Mouse (Mus musculus) liver, embryonic 11.5 days (tissue): Measurements from ENCODE around the gene Cdkn2d. TPM values are rescaled to one million over a fixed set of nuclear protein-coding genes. Genes with fewer than 3 reads are reported as not detected.
A peak's percentile ranks its signal among the peaks of the same experiment; 100 is the strongest.
"Not testable (repeated sequence)": the region's sequence is repeated elsewhere in the genome, so short reads cannot be mapped to it uniquely, and the experiment has no call there.

Experiments
- ATAC-seq: fragments of 200-750 bp; cut with Nextera tagmentation; replicated peaks from 2 replicates; pipeline ENCODE4 v1.8.0; 2017; ENCODE audit warnings: moderate number of reproducible peaks, mild to moderate bottlenecking, moderate TSS enrichment, moderate library complexity; ENCODE audit not compliant: low FRiP score
- DNase-seq: peaks from one replicate; pipeline ENCODE4 v3.0.0-alpha.2; 2017; ENCODE audit warnings: low spot score
- H3K27ac ChIP-seq: fragments of 300-500 bp; sonication (generic); 2 replicates; pipeline ENCODE4 v1.5.1; 2014; ENCODE audit warnings: mild to moderate bottlenecking, low read depth, low read length, control low read depth
- H3K27me3 ChIP-seq: fragments of 300-500 bp; sonication (generic); replicated peaks from 2 replicates; pipeline ENCODE4 v1.6.1; 2014; ENCODE audit warnings: low read length, mixed read lengths; ENCODE audit not compliant: control insufficient read depth, insufficient read depth
- H3K36me3 ChIP-seq: fragments of 300-500 bp; sonication (generic); 2 replicates; pipeline ENCODE4 v1.6.1; 2014; ENCODE audit warnings: mild to moderate bottlenecking, low read length, moderate library complexity, mixed read lengths; ENCODE audit not compliant: control insufficient read depth, insufficient read depth
- H3K4me1 ChIP-seq: fragments of 300-500 bp; sonication (generic); replicated peaks from 2 replicates; pipeline ENCODE4 v1.6.1; 2014; ENCODE audit warnings: low read length, mixed read lengths; ENCODE audit not compliant: control insufficient read depth, insufficient read depth
- H3K4me2 ChIP-seq: fragments of 300-500 bp; sonication (generic); 2 replicates; pipeline ENCODE4 v1.6.1; 2014; ENCODE audit warnings: mild to moderate bottlenecking, control low read depth, moderate library complexity
- H3K4me3 ChIP-seq: fragments of 300-500 bp; sonication (generic); 2 replicates; pipeline ENCODE4 v1.5.1; 2014; ENCODE audit warnings: low read depth, low read length, control low read depth
- H3K9ac ChIP-seq: fragments of 300-500 bp; sonication (generic); 2 replicates; pipeline ENCODE4 v1.6.1; 2014; ENCODE audit warnings: low read depth, low read length, control low read depth
- H3K9me3 ChIP-seq: fragments of 300-500 bp; sonication (generic); 2 replicates; pipeline ENCODE4 v1.6.1; 2016; ENCODE audit warnings: low read length, inconsistent platforms, mixed read lengths; ENCODE audit not compliant: control insufficient read depth
- WGBS: fragments of 180-500 bp; shearing (Covaris S2); extraction: QIAGEN DNeasy Blood & Tissue Kit; methylation state at CpG from one replicate; pipeline ENCODE4 v1.1.7; 2014; 5-methylcytosine and 5-hydroxymethylcytosine counted together
- polyA plus RNA-seq: library from polyadenylated mRNA; unstranded; fragments of >200 nt; fragmentation: Nextera tagmentation; extraction: Ambion mirVana; gene quantifications from 2 replicates; pipeline ENCODE4 v1.2.1, GENCODE M21; 2014

The Cdkn2d gene
- polyA plus RNA-seq, 1 experiment from 2014 or later = 48.2 TPM

DNA sequence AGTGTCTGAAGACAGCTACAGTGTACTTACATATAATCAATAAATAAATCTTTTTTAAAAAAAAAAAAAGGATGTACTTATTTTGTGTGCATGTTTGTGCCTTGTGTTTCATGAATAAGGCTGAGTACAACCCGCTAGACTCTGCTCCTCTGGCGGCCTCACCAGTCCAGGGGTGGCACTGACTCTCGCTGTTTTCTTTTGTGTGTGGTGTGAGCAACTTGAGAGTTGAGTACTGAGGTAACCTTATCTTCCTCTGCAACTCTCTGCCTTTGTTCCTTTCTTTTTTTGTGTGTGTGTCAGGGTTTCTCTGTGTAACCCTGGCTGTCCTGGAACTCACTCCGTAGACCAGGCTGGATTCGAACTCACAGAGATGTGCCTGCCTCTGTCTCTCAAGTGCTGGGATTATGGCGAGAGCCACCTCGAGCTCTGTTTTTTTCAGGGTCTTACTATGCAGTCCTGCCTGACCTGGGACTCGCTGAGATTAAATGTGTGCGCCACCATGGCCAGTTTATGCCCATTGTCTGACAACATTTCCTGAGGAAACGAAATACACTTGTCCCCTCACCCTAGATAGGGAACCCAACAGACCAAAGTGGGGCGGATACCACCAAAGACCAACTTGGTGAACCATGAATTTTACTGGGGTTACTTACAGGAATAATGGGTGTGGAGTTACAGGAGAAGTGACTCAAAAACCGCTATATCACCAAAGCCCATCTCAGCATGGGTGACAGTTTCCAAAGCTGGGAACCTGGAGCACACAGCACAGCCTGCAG, 40.3 kb upstream of the Cdkn2d start:
- ATAC-seq = no peak
- H3K4me2 ChIP-seq = no peak overlapping the region; the same call in 1 of the 2 replicates
- 0 out of 2 replicates have a peak overlapping the region, but pooled peaks have one; percentile 38 for H3K27ac ChIP-seq
- H3K36me3 ChIP-seq = peaks cover 3% of the 10 kb centered on the region; the same call in 1 of the 2 replicates
- no peaks in the 10 kb centered on the region for H3K27me3 ChIP-seq
- H3K4me3 ChIP-seq = no peak overlapping the region
- no peak overlapping the region for H3K9ac ChIP-seq
- no peak for DNase-seq
- 59% methylated on average over 12 of the region's 12 CpGs for WGBS
- H3K9me3 ChIP-seq = no peaks in the 10 kb centered on the region
- peaks cover 25% of the 10 kb centered on the region for H3K4me1 ChIP-seq

DNA sequence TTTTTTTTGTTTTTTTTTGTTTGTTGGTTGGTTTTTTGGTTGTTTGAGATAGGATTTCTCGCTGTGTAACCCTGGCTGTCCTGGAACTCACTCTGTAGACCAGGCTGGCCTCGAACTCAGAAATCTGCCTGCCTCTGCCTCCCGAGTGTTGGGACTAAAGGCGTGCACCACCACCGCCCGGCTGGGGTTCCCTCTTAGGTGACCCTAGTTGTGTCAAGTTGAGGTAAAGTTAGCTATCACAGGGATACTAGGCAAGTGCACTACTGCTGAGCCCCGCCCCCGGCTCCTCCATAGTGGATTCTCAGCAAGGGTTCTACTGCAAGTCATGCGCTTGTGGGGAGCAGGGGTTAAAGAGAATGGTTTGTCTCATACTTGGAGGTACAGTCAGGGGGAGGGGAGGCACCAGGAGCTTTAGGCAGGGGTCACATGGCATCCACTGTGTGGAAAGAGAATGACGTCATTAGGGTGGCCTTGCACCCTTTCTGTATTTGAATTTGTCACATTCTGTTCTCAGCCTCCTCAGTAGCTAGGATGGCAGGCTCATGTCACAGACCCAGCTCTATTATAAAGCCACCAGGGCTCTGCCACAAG, 38.6 kb upstream of the Cdkn2d start:
- no peak overlapping the region for H3K4me3 ChIP-seq
- ATAC-seq (no peak), DNase-seq (no peak)
- no peak overlapping the region for H3K9ac ChIP-seq
- H3K4me2 ChIP-seq = no peak overlapping the region
- no peak overlapping the region for H3K27ac ChIP-seq
- no peaks in the 10 kb centered on the region for H3K36me3 ChIP-seq
- WGBS = 87% methylated on average over 10 of the region's 10 CpGs
- H3K9me3 ChIP-seq = no peaks in the 10 kb centered on the region
- no peaks in the 10 kb centered on the region for H3K27me3 ChIP-seq
- H3K4me1 ChIP-seq = peaks cover 25% of the 10 kb centered on the region

DNA sequence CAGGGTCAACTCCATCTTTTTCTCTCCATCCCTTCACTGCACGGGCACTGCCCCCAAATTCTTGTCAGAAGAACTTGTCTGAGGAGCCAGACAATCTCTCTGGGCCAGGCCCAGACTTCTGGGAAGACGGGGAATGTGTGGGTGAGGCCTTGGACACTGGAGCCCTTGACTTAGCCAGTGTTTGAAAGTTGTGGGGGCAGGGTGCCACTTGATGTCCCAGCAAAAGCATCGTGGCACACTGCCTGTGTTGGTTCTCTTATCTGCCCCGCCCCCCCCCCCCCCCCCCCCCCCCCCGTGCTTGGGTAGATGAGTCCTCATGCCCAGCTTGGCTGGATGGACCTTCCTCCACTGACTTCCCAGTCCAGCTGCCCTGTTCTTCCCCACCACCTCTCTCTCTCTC, 37.8 kb upstream of the Cdkn2d start:
- no peak for DNase-seq
- no peak overlapping the region for H3K4me2 ChIP-seq
- no peak overlapping the region for H3K27ac ChIP-seq
- no peaks in the 10 kb centered on the region for H3K36me3 ChIP-seq
- H3K9ac ChIP-seq = no peak overlapping the region
- H3K9me3 ChIP-seq = no peaks in the 10 kb centered on the region
- no peak for ATAC-seq
- WGBS = 43% methylated on average over 3 of the region's 5 CpGs
- no peaks in the 10 kb centered on the region for H3K27me3 ChIP-seq
- no peak overlapping the region for H3K4me3 ChIP-seq
- peaks cover 25% of the 10 kb centered on the region for H3K4me1 ChIP-seq

DNA sequence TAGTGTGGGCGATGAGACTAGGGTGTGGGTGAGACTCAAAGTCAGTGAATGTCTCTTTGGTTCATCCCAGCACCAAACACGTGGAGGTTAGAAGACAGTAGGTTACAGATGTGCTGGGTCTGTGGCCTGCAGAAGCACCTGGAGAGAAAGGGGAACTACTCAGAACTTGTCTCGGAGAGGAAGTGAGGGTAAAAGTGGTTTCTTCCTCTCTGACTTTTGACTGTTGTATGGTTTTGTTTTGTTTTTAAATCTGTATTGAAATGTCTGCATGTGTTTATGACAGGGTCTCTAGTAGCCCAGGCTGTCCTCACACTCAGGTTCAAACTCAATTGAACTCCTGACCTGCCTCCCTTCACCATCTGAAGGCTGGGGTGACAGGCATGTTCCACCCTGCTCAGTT, 36.8 kb upstream of the Cdkn2d start:
- no peak overlapping the region for H3K27ac ChIP-seq
- DNase-seq = no peak
- H3K4me1 ChIP-seq = peaks cover 31% of the 10 kb centered on the region

GRCm38 (mm10) chr9:21327569-21327968, 36.4 kb upstream of the Cdkn2d start:
- peaks cover 30% of the 10 kb centered on the region for H3K4me1 ChIP-seq
- ATAC-seq = no peak

More for the DNA sequence above, 36.8 kb upstream of the Cdkn2d start:
- no peak overlapping the region for H3K4me2 ChIP-seq
- H3K9ac ChIP-seq = no peak overlapping the region
- H3K4me3 ChIP-seq = no peak overlapping the region
- no peak for ATAC-seq
- H3K9me3 ChIP-seq = no peaks in the 10 kb centered on the region
- no peaks in the 10 kb centered on the region for H3K27me3 ChIP-seq
- no peaks in the 10 kb centered on the region for H3K36me3 ChIP-seq
- WGBS = 61% methylated on average over 3 of the region's 3 CpGs

GRCm38 (mm10) chr9:21324269-21324668, 33.1 kb upstream of the Cdkn2d start:
- H3K4me1 ChIP-seq = peaks cover 32% of the 10 kb centered on the region
- no peaks in the 10 kb centered on the region for H3K36me3 ChIP-seq
- no peak overlapping the region for H3K9ac ChIP-seq
- no peak overlapping the region for H3K4me2 ChIP-seq
- ATAC-seq (no peak), DNase-seq (no peak)
- H3K4me3 ChIP-seq = no peak overlapping the region
- H3K27me3 ChIP-seq = no peaks in the 10 kb centered on the region
- H3K27ac ChIP-seq = no peak overlapping the region
- WGBS = 51% methylated on average over 11 of the region's 11 CpGs
- no peaks in the 10 kb centered on the region for H3K9me3 ChIP-seq

More at GRCm38 (mm10) chr9:21327569-21327968, 36.4 kb upstream of the Cdkn2d start:
- DNase-seq = no peak
- Histone ChIP-seq H3K4me2 (no peak overlapping the region), H3K27ac (no peak overlapping the region), H3K27me3 (no peaks in the 10 kb centered on the region), H3K9me3 (no peaks in the 10 kb centered on the region), H3K9ac (no peak overlapping the region), H3K36me3 (no peaks in the 10 kb centered on the region), H3K4me3 (no peak overlapping the region)
- 49% methylated on average over 3 of the region's 3 CpGs for whole genome bisulfite sequencing

DNA sequence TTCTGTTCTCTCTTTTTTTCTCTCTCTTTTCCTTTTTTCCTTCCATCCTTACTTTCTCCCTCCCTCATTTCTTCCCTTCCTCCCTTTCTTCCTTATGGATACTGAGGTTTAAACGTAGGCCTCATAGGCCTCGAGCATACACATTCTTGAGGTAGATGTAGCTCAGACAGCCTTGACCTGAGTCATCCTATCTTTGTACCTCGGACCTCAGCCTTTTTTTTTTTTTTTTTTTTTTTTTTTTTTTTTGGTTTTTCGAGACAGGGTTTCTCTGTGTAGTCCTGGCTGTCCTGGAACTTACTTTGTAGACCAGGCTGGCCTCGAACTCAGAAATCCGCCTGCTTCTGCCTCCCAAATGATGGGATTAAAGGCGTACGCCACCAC, 31.7 kb upstream of the Cdkn2d start:
- H3K36me3 ChIP-seq, ATAC-seq, H3K9ac ChIP-seq, H3K27ac ChIP-seq, H3K4me3 ChIP-seq, H3K27me3 ChIP-seq, DNase-seq, H3K9me3 ChIP-seq: not testable (repeated sequence)
- 70% methylated on average over 7 of the region's 8 CpGs for WGBS
- peaks cover 30% of the 10 kb centered on the region for H3K4me1 ChIP-seq
- H3K4me2 ChIP-seq = peak overlapping the region; percentile 99

GRCm38 (mm10) chr9:21322211-21322916, 31.2 kb upstream of the Cdkn2d start:
- no peak for ATAC-seq
- no peak for DNase-seq
- peaks cover 30% of the 10 kb centered on the region for H3K4me1 ChIP-seq
- no peaks in the 10 kb centered on the region for H3K27me3 ChIP-seq
- H3K36me3 ChIP-seq = no peaks in the 10 kb centered on the region
- no peaks in the 10 kb centered on the region for H3K9me3 ChIP-seq
- H3K4me3 ChIP-seq = peak overlapping the region; percentile 83
- 70% methylated on average over 19 of the region's 19 CpGs for WGBS
- H3K27ac ChIP-seq = peak overlapping the region; percentile 79
- H3K9ac ChIP-seq = peak overlapping the region; percentile 82; the same call in 1 of the 2 replicates
- peak overlapping the region; percentile 99 for H3K4me2 ChIP-seq
